Mouse (Mus musculus) thymus, adult 2 months (tissue): ENCODE measurements around the gene Dpp6.

Source experiments
- CTCF ChIP-seq: fragments of 200-500 bp; IDR thresholded peaks from 2 replicates; pipeline ENCODE4 v1.5.1; 2012; ENCODE audit warnings: mild to moderate bottlenecking, control low read depth, low read length, moderate library complexity, borderline replicate concordance; ENCODE audit not compliant: control insufficient read depth, poor library complexity, insufficient read depth; ENCODE audit errors: extremely low read depth
- POLR2A ChIP-seq: fragments of 200-500 bp; IDR thresholded peaks from 2 replicates; pipeline ENCODE4 v1.6.1; 2012; ENCODE audit warnings: mild to moderate bottlenecking, low read length, control low read depth, moderate library complexity; ENCODE audit not compliant: control insufficient read depth, poor library complexity, insufficient read depth; ENCODE audit errors: extremely low read depth

- TF ChIP-seq POLR2A: no peak
- no peak for TF ChIP-seq CTCF
Observed at GRCm38 (mm10) chr5:27278120-27278645, 461.2 kb downstream of the Dpp6 start.
